Mouse (Mus musculus) heart, embryonic 16.5 days (tissue): ENCODE results near the gene Fam110a. TPM values are rescaled to one million over a fixed set of nuclear protein-coding genes. Genes with fewer than 3 reads are reported as not detected.

Experiments used
- ATAC-seq: fragments of 200-750 bp; cut with Nextera tagmentation; replicated peaks from 2 replicates; pipeline ENCODE4 v1.8.0; 2017; ENCODE audit warnings: moderate number of reproducible peaks; ENCODE audit not compliant: insufficient read depth, low FRiP score; ENCODE audit errors: extremely low read depth
- H3K27ac ChIP-seq: fragments of 300-500 bp; sonication (generic); 2 replicates; pipeline ENCODE4 v1.5.1; 2014; ENCODE audit warnings: mild to moderate bottlenecking, low read length, control low read depth, moderate library complexity
- H3K27me3 ChIP-seq: fragments of 300-500 bp; sonication (generic); 2 replicates; pipeline ENCODE4 v1.6.1; 2014; ENCODE audit warnings: low read length, mixed read lengths; ENCODE audit not compliant: control insufficient read depth, insufficient read depth
- H3K36me3 ChIP-seq: fragments of 300-500 bp; sonication (generic); 2 replicates; pipeline ENCODE4 v1.6.1; 2014; ENCODE audit not compliant: control insufficient read depth, insufficient read depth
- H3K4me1 ChIP-seq: fragments of 300-500 bp; sonication (generic); 2 replicates; pipeline ENCODE4 v1.6.1; 2014; ENCODE audit warnings: low read length, mixed read lengths; ENCODE audit not compliant: control insufficient read depth, insufficient read depth
- H3K4me2 ChIP-seq: fragments of 300-500 bp; sonication (generic); 2 replicates; pipeline ENCODE4 v1.6.1; 2014; ENCODE audit warnings: low read depth, mild to moderate bottlenecking, control low read depth, low read length
- H3K4me3 ChIP-seq: fragments of 300-500 bp; sonication (generic); 2 replicates; pipeline ENCODE4 v1.5.1; 2014; ENCODE audit warnings: mild to moderate bottlenecking, control low read depth, low read length
- H3K9ac ChIP-seq: fragments of 300-500 bp; sonication (generic); 2 replicates; pipeline ENCODE4 v1.6.1; 2014; ENCODE audit warnings: low read length, control low read depth
- H3K9me3 ChIP-seq: fragments of 300-500 bp; sonication (generic); replicated peaks from 2 replicates; pipeline ENCODE4 v1.6.1; 2016; ENCODE audit warnings: low read length; ENCODE audit not compliant: control insufficient read depth
- WGBS: fragments of 180-500 bp; shearing (Covaris S2); extraction: QIAGEN DNeasy Blood & Tissue Kit; methylation state at CpG from one replicate; pipeline ENCODE4 v1.1.7; 2014; 5-methylcytosine and 5-hydroxymethylcytosine counted together
- polyA plus RNA-seq: library from polyadenylated mRNA; unstranded; fragments of >200 nt; fragmentation: Nextera tagmentation; extraction: Ambion mirVana; gene quantifications from 2 replicates; pipeline ENCODE4 v1.2.1, GENCODE M21; 2015

The Fam110a gene
- polyA plus RNA-seq, 1 experiment from 2014 or later: 10.9 TPM

DNA sequence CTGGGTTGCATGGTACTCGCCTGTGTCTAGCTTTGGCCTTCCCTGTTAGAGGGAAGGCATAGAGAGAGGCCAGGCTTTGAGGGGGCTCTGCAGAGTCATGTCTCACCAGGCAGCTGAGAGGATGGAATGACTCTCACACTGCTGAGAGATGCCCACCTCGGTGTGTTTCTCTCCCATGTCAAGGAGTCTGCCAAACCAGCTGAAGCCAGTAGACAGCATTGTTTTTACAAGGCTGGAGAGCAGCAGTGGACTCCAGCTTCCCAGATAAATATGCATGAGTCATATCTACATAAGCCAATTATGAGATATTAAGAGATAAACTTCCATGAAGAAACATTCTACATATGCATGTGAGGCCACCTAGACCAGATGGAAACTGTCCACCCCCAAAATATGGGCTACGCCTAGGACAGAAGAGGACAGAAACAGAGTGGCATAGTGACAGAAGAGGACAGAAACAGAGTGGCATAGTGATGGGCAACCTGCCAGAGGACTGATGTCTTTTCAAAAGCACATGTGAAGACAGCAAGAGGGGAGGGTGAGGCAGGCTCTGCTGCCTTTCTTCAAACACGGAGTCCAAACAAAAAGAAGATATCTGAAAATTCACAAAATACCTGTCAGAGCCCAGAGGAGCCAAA, 23.4 kb downstream of the Fam110a start:
- H3K4me3 ChIP-seq: no peak overlapping the region
- no peaks in the 10 kb centered on the region for H3K27me3 ChIP-seq
- no peak overlapping the region for H3K27ac ChIP-seq
- 48% methylated on average over 4 of the region's 4 CpGs for WGBS
- no peak overlapping the region for H3K9ac ChIP-seq
- no peak for ATAC-seq
- H3K36me3 ChIP-seq: no peaks in the 10 kb centered on the region
- H3K9me3 ChIP-seq: no peaks in the 10 kb centered on the region
- no peaks in the 10 kb centered on the region for H3K4me1 ChIP-seq
- no peak overlapping the region for H3K4me2 ChIP-seq

DNA sequence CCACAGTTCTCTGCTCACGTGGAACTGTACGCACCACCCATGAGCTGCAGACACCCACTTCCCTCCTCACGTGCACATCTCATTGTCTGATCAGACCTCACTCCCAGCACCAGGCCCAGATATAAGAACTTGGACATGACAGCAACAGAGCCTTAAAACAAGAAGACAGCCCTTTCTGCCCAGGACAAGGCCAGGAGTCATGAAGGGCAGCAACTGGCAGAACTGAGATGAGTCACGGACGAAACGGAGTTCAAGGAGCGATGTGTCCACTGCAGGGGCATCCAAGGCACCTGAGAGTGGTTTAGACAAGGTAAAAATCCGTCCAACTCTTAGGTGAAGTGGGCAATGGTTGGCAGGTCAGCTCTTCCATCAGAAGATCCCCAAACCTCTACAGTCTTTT, 26.4 kb downstream of the Fam110a start:
- H3K27me3 ChIP-seq: no peaks in the 10 kb centered on the region
- no peak overlapping the region for H3K27ac ChIP-seq
- no peak overlapping the region for H3K4me2 ChIP-seq
- H3K36me3 ChIP-seq: no peaks in the 10 kb centered on the region
- no peaks in the 10 kb centered on the region for H3K4me1 ChIP-seq
- WGBS: 77% methylated on average over 8 of the region's 8 CpGs
- no peak for ATAC-seq
- no peaks in the 10 kb centered on the region for H3K9me3 ChIP-seq
- H3K9ac ChIP-seq: no peak overlapping the region
- no peak overlapping the region for H3K4me3 ChIP-seq

DNA sequence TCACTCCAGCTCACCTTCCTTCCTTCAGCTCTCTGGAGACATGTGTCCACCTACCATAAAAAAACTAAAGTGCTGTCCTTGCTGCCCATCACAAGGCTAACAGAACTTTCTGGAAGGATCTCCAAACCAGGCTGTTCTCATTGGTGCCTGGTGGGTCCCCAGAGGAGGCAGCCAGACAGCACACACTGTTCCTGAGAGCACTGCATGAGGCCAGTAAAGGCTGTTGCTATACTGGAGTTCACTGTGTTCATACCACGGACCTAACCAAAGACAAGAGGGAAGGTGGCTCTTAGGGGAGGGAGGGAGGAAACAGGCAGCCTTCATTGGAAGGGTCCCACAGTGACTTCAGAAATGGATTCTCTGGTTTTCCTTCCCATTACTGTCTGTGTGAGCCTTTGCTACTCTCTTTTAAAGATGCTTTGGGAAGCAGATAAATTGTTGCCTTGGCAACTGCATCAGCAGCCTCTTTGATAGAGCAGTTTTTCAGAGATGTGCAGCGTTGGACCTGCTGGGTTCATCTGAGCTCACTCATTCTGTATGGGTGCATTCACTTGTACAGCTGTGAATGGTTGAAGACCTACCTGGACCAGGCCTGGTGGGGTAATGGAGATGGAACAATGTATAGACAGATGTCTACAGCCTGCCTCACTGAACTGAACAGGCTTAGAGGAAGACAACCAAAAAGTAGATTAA, 30.8 kb downstream of the Fam110a start:
- Histone ChIP-seq H3K27me3 (0 out of 2 replicates have a peak, but pooled peaks cover 1% of the 10 kb centered on the region), H3K4me2 (no peak overlapping the region), H3K4me3 (no peak overlapping the region), H3K27ac (no peak overlapping the region), H3K9ac (no peak overlapping the region), H3K36me3 (no peaks in the 10 kb centered on the region), H3K4me1 (no peaks in the 10 kb centered on the region), H3K9me3 (no peaks in the 10 kb centered on the region)
- 67% methylated on average over 2 of the region's 2 CpGs for WGBS
- ATAC-seq: no peak

DNA sequence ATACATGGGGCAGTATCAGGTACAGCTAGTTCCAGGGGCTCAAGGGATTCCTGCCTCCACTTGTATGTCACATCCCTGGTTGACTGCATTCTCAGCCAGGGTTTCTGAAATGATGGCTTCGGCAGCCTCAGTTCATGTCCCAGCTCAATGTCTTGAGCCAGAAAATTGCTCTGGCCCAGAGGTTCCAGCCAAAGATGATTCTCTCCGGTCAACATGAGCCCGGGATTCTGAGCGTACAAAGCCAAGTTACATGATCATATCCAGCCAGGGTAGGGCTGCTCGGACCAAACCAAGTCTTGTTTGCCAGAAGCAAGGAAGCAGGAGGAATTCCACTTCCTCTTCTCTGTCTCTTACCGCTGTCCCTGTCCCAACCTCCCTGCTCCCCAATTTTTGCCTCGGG, 31.7 kb downstream of the Fam110a start:
- Histone ChIP-seq H3K4me2 (no peak overlapping the region), H3K4me1 (no peaks in the 10 kb centered on the region), H3K9ac (no peak overlapping the region), H3K36me3 (no peaks in the 10 kb centered on the region), H3K27ac (no peak overlapping the region), H3K9me3 (no peaks in the 10 kb centered on the region), H3K4me3 (no peak overlapping the region), H3K27me3 (peaks cover 4% of the 10 kb centered on the region; the same call in 1 of the 2 replicates)
- 69% methylated on average over 7 of the region's 7 CpGs for WGBS
- no peak for ATAC-seq

DNA sequence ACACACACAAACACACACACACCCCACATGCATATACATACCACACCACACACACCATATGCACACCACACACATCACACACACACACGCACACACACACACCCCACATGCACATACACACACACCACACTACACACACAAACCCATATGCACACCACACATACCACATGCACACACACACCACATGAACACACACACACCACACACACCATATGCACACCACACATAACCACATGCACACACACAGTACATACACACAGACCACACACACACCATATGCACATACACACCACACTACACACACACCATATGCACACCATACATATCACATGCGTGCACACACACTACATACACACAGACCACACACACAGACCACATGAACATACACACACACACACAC, 32.4 kb downstream of the Fam110a start:
- H3K4me1 ChIP-seq: no peaks in the 10 kb centered on the region
- H3K4me2 ChIP-seq: no peak overlapping the region
- no peaks in the 10 kb centered on the region for H3K9me3 ChIP-seq
- H3K36me3 ChIP-seq: no peaks in the 10 kb centered on the region
- WGBS: 82% methylated on average over 2 of the region's 2 CpGs
- H3K27ac ChIP-seq: no peak overlapping the region
- H3K4me3 ChIP-seq: no peak overlapping the region
- no peak overlapping the region for H3K9ac ChIP-seq
- ATAC-seq: no peak
- peaks cover 7% of the 10 kb centered on the region; the same call in 1 of the 2 replicates for H3K27me3 ChIP-seq

DNA sequence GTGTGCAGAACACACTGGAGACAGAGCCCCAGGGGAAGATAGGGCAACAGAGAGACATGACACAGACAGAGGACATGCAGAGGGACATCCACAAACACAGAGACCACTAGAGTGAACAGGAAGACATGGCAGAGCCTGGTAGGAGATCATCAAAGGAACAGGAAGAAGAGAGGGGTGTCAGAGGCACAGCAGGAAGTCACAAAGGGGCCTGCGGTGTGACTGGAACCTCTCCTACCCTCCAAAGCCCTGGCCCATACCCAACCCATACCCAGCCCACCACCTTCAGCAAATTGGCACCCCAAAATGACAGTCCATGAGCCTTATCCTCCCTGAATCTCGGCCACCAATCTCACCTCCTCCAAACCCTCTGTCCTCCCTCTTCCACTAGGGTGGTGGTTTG, 35.9 kb downstream of the Fam110a start:
- no peaks in the 10 kb centered on the region for H3K4me1 ChIP-seq
- no peak overlapping the region for H3K27ac ChIP-seq
- no peak overlapping the region for H3K4me2 ChIP-seq
- H3K27me3 ChIP-seq: peaks cover 9% of the 10 kb centered on the region; the same call in 1 of the 2 replicates
- H3K9ac ChIP-seq: no peak overlapping the region
- no peaks in the 10 kb centered on the region for H3K9me3 ChIP-seq
- H3K36me3 ChIP-seq: no peaks in the 10 kb centered on the region
- no peak overlapping the region for H3K4me3 ChIP-seq
- 52% methylated on average over 2 of the region's 2 CpGs for WGBS
- no peak for ATAC-seq

DNA sequence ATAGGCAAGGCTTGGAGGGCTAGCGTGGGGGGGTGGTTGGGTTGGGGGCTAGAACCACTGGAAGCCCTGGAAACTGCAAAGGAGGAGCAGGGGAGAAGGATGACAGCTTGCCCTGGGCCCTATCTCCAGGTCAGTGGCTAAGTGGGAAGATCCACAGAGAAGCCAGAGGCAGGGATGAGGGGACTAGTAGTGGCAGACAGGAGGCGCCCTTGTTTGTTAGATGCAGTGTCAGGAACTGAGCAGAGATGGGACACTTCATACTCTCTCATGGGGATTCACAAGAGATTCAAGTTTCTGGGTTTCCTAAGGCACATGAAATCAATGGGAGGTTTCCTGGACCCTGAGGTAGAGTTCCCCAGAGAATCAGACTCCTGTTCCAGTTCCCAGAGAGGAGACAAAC, 38.8 kb downstream of the Fam110a start:
- Histone ChIP-seq H3K27me3 (peaks cover 11% of the 10 kb centered on the region; the same call in 1 of the 2 replicates), H3K4me3 (no peak overlapping the region), H3K27ac (no peak overlapping the region), H3K9ac (no peak overlapping the region), H3K9me3 (no peaks in the 10 kb centered on the region), H3K4me2 (no peak overlapping the region), H3K36me3 (no peaks in the 10 kb centered on the region), H3K4me1 (no peaks in the 10 kb centered on the region)
- WGBS: 51% methylated on average over 2 of the region's 2 CpGs
- ATAC-seq: no peak

DNA sequence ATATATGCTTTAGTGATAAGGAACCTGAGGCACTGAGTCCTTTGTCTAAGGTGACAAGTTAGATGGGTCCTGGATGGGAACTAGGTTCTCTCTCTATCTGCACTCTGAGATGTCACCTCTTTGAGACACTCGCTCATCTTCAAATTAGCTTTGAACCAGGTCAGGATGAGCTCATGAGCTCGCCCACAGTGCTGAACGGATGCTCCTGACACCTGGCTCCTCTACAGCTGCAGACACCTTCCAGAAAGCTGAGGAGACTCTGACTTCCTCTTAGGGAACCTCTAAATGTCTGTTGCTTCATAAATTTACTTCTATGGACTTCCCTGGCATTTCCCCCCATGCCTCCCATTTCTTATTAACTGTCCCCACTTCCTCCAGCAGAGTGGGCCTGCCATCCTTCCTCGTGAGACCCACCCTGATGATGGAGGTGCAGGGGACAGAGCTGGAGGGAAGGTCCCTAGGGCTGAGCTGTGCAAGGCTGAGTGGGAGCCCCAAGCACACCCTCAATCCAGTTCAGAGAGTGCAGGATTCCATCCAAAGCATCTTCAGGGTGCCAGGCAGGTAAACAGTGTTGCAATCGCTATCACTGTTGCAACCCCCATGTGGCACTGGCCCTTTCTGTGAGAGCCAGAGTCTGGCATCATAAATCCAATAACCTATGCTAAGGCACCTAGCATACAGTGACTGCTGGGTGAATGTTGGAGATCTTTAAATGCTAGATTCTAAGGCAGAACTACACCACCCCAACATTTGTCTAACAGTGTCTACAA, 40.2 kb downstream of the Fam110a start:
- no peak overlapping the region for H3K9ac ChIP-seq
- H3K4me3 ChIP-seq: no peak overlapping the region
- H3K27me3 ChIP-seq: peaks cover 11% of the 10 kb centered on the region; the same call in 1 of the 2 replicates
- no peak overlapping the region for H3K4me2 ChIP-seq
- no peaks in the 10 kb centered on the region for H3K4me1 ChIP-seq
- no peaks in the 10 kb centered on the region for H3K9me3 ChIP-seq
- no peak overlapping the region for H3K27ac ChIP-seq
- no peak for ATAC-seq
- 68% methylated on average over 5 of the region's 5 CpGs for WGBS
- no peaks in the 10 kb centered on the region for H3K36me3 ChIP-seq

DNA sequence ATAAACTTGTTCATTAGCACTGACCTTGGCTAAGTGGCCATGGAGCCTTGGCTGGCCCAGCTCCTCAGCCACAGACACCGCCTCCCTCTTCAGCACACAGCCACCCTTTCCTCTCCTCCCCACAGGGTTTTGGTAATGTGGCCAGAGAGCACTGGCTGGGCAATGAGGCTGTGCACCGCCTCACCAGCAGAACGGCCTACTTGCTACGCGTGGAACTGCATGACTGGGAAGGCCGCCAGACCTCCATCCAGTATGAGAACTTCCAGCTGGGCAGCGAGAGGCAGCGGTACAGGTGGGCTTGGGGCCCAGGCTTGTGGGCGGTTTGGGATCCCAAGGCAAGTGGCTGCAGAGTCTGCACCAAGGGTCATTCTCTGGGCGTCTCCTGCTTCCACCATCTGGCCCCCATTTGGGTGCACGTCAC, 41.2 kb downstream of the Fam110a start:
- peaks cover 8% of the 10 kb centered on the region; the same call in 1 of the 2 replicates for H3K27me3 ChIP-seq
- no peak for ATAC-seq
- no peak overlapping the region for H3K4me3 ChIP-seq
- H3K9me3 ChIP-seq: no peaks in the 10 kb centered on the region
- H3K9ac ChIP-seq: no peak overlapping the region
- H3K4me2 ChIP-seq: no peak overlapping the region
- no peaks in the 10 kb centered on the region for H3K36me3 ChIP-seq
- H3K27ac ChIP-seq: no peak overlapping the region
- H3K4me1 ChIP-seq: no peaks in the 10 kb centered on the region
- 47% methylated on average over 11 of the region's 11 CpGs for WGBS
